Mouse (Mus musculus) midbrain, embryonic 11.5 days (tissue): Measurements from ENCODE around the gene Exd2. TPM values are rescaled to one million over a fixed set of nuclear protein-coding genes. Genes with fewer than 3 reads are reported as not detected.

Source experiments
- ATAC-seq: fragments of 200-750 bp; cut with Nextera tagmentation; 2 replicates; pipeline ENCODE4 v1.8.0; 2017; ENCODE audit warnings: moderate TSS enrichment, moderate library complexity; ENCODE audit not compliant: low FRiP score
- DNase-seq: peaks from one replicate; pipeline ENCODE4 v3.0.0; 2015; ENCODE audit warnings: low spot score; ENCODE audit errors: missing footprints
- H3K27ac ChIP-seq: fragments of 300-500 bp; sonication (generic); 2 replicates; pipeline ENCODE4 v1.5.1; 2014; ENCODE audit warnings: low read depth, low read length
- H3K27me3 ChIP-seq: fragments of 300-500 bp; sonication (generic); 2 replicates; pipeline ENCODE4 v1.6.1; 2014; ENCODE audit warnings: mild to moderate bottlenecking, low read length, moderate library complexity, mixed read lengths; ENCODE audit not compliant: control insufficient read depth, insufficient read depth
- H3K36me3 ChIP-seq: fragments of 300-500 bp; sonication (generic); 2 replicates; pipeline ENCODE4 v1.6.1; 2014; ENCODE audit warnings: mild to moderate bottlenecking, low read length, moderate library complexity, mixed read lengths; ENCODE audit not compliant: control insufficient read depth, insufficient read depth
- H3K4me1 ChIP-seq: fragments of 300-500 bp; sonication (generic); 2 replicates; pipeline ENCODE4 v1.6.1; 2014; ENCODE audit warnings: low read length; ENCODE audit not compliant: control insufficient read depth, insufficient read depth
- H3K4me2 ChIP-seq: fragments of 300-500 bp; sonication (generic); 2 replicates; pipeline ENCODE4 v1.6.1; 2014; ENCODE audit warnings: mild to moderate bottlenecking, moderate library complexity
- H3K4me3 ChIP-seq: fragments of 300-500 bp; sonication (generic); 2 replicates; pipeline ENCODE4 v1.5.1; 2014; ENCODE audit warnings: low read depth, low read length
- H3K9ac ChIP-seq: fragments of 300-500 bp; sonication (generic); 2 replicates; pipeline ENCODE4 v1.6.1; 2014; ENCODE audit warnings: low read length
- H3K9me3 ChIP-seq: fragments of 300-500 bp; sonication (generic); 2 replicates; pipeline ENCODE4 v1.6.1; 2016; ENCODE audit warnings: low read length; ENCODE audit not compliant: control insufficient read depth
- WGBS: fragments of 180-500 bp; shearing (Covaris S2); extraction: QIAGEN DNeasy Blood & Tissue Kit; methylation state at CpG from one replicate; pipeline ENCODE4 v1.1.7; 2014; 5-methylcytosine and 5-hydroxymethylcytosine counted together
- polyA plus RNA-seq: library from polyadenylated mRNA; unstranded; fragments of >200 nt; fragmentation: Nextera tagmentation; extraction: Ambion mirVana; gene quantifications from 2 replicates; pipeline ENCODE4 v1.2.1, GENCODE M21; 2014

Gene Exd2
- polyA plus RNA-seq, 1 experiment from 2014 or later, result 40.3 TPM

- Histone ChIP-seq H3K9ac (no peak overlapping the region), H3K9me3 (no peaks in the 10 kb centered on the region), H3K4me1 (peaks cover 17% of the 10 kb centered on the region), H3K36me3 (no peaks in the 10 kb centered on the region), H3K27ac (no peak overlapping the region), H3K4me2 (no peak overlapping the region), H3K4me3 (no peak overlapping the region), H3K27me3 (no peaks in the 10 kb centered on the region)
- 80% methylated on average over 5 of the region's 5 CpGs for WGBS
- ATAC-seq (no peak), DNase-seq (no peak)
Observed at GRCm38 (mm10) chr12:80527727-80528389, 65.0 kb downstream of the Exd2 start.

- H3K27me3 ChIP-seq, result no peaks in the 10 kb centered on the region
- peaks cover 8% of the 10 kb centered on the region for H3K4me1 ChIP-seq
- H3K36me3 ChIP-seq, result no peaks in the 10 kb centered on the region
- H3K9ac ChIP-seq, result no peak overlapping the region
- DNase-seq (no peak), ATAC-seq (no peak)
- no peaks in the 10 kb centered on the region for H3K9me3 ChIP-seq
- no peak overlapping the region for H3K4me2 ChIP-seq
- WGBS, result 85% methylated on average over 2 of the region's 2 CpGs
- H3K27ac ChIP-seq, result no peak overlapping the region
- H3K4me3 ChIP-seq, result no peak overlapping the region
Observed at GRCm38 (mm10) chr12:80530052-80530451, 67.2 kb downstream of the Exd2 start.

- WGBS, result 85% methylated on average over 6 of the region's 6 CpGs
- H3K36me3 ChIP-seq, result no peaks in the 10 kb centered on the region
- H3K4me1 ChIP-seq, result peaks cover 3% of the 10 kb centered on the region
- H3K4me3 ChIP-seq, result no peak overlapping the region
- ATAC-seq (no peak), DNase-seq (no peak)
- no peaks in the 10 kb centered on the region for H3K9me3 ChIP-seq
- H3K9ac ChIP-seq, result no peak overlapping the region
- H3K27me3 ChIP-seq, result no peaks in the 10 kb centered on the region
- H3K27ac ChIP-seq, result no peak overlapping the region
- H3K4me2 ChIP-seq, result no peak overlapping the region
Observed at GRCm38 (mm10) chr12:80530630-80531029, 67.7 kb downstream of the Exd2 start.

GRCm38 (mm10) chr12:80531585-80531984 is 68.7 kb downstream of the Exd2 start:
- Histone ChIP-seq H3K4me2 (no peak overlapping the region), H3K27ac (no peak overlapping the region)
- WGBS, result 87% methylated on average over 10 of the region's 10 CpGs

GRCm38 (mm10) chr12:80533876-80534275 is 71.0 kb downstream of the Exd2 start:
- DNase-seq (no peak), ATAC-seq (no peak)
- Histone ChIP-seq H3K4me3 (no peak overlapping the region), H3K4me2 (no peak overlapping the region), H3K36me3 (no peaks in the 10 kb centered on the region), H3K9me3 (no peaks in the 10 kb centered on the region), H3K27ac (no peak overlapping the region), H3K9ac (no peak overlapping the region), H3K4me1 (no peaks in the 10 kb centered on the region), H3K27me3 (no peaks in the 10 kb centered on the region)
- 77% methylated on average over 2 of the region's 2 CpGs for WGBS

More at GRCm38 (mm10) chr12:80531585-80531984, 68.7 kb downstream of the Exd2 start:
- no peaks in the 10 kb centered on the region for H3K9me3 ChIP-seq
- ATAC-seq (no peak), DNase-seq (no peak)
- H3K36me3 ChIP-seq, result no peaks in the 10 kb centered on the region
- H3K27me3 ChIP-seq, result no peaks in the 10 kb centered on the region
- no peaks in the 10 kb centered on the region for H3K4me1 ChIP-seq
- no peak overlapping the region for H3K9ac ChIP-seq
- no peak overlapping the region for H3K4me3 ChIP-seq

GRCm38 (mm10) chr12:80537313-80537712 is 74.4 kb downstream of the Exd2 start:
- WGBS, result 89% methylated on average over 2 of the region's 2 CpGs
- H3K4me1 ChIP-seq, result no peaks in the 10 kb centered on the region
- ATAC-seq, result no peak

GRCm38 (mm10) chr12:80538311-80538710 is 75.4 kb downstream of the Exd2 start:
- Histone ChIP-seq H3K36me3 (no peaks in the 10 kb centered on the region), H3K4me2 (no peak overlapping the region), H3K27me3 (no peaks in the 10 kb centered on the region), H3K4me1 (no peaks in the 10 kb centered on the region), H3K4me3 (no peak overlapping the region), H3K9ac (no peak overlapping the region), H3K27ac (no peak overlapping the region), H3K9me3 (no peaks in the 10 kb centered on the region)
- 73% methylated on average over 6 of the region's 6 CpGs for WGBS
- ATAC-seq (no peak), DNase-seq (no peak)

More at GRCm38 (mm10) chr12:80537313-80537712, 74.4 kb downstream of the Exd2 start:
- no peak for DNase-seq
- H3K9me3 ChIP-seq, result no peaks in the 10 kb centered on the region
- H3K9ac ChIP-seq, result no peak overlapping the region
- no peaks in the 10 kb centered on the region for H3K36me3 ChIP-seq
- no peak overlapping the region for H3K27ac ChIP-seq
- no peak overlapping the region for H3K4me3 ChIP-seq
- H3K27me3 ChIP-seq, result no peaks in the 10 kb centered on the region
- H3K4me2 ChIP-seq, result no peak overlapping the region

- Histone ChIP-seq H3K4me2 (no peak overlapping the region), H3K36me3 (no peaks in the 10 kb centered on the region), H3K9me3 (no peaks in the 10 kb centered on the region), H3K27ac (no peak overlapping the region), H3K9ac (no peak overlapping the region), H3K27me3 (no peaks in the 10 kb centered on the region; the same call in 1 of the 2 replicates), H3K4me3 (no peak overlapping the region), H3K4me1 (peaks cover 10% of the 10 kb centered on the region)
- DNase-seq (no peak), ATAC-seq (no peak)
- WGBS, result 5% methylated on average over 4 of the region's 4 CpGs
Observed at GRCm38 (mm10) chr12:80545310-80545709, 82.4 kb downstream of the Exd2 start.

- no peaks in the 10 kb centered on the region for H3K36me3 ChIP-seq
- no peaks in the 10 kb centered on the region; the same call in 1 of the 2 replicates for H3K27me3 ChIP-seq
- no peak overlapping the region for H3K27ac ChIP-seq
- H3K9ac ChIP-seq, result no peak overlapping the region
- H3K4me1 ChIP-seq, result peaks cover 14% of the 10 kb centered on the region
- no peak for DNase-seq
- no peak overlapping the region for H3K4me3 ChIP-seq
- H3K9me3 ChIP-seq, result no peaks in the 10 kb centered on the region
- WGBS, result 73% methylated on average over 11 of the region's 11 CpGs
- ATAC-seq, result no peak
- H3K4me2 ChIP-seq, result no peak overlapping the region
Observed at GRCm38 (mm10) chr12:80549646-80550045, 86.8 kb downstream of the Exd2 start.
